Mouse (Mus musculus) MEL (cell line): ENCODE measurements around the gene Fcer1g.

Source experiments
- CTCF ChIP-seq, 3 experiments: IDR thresholded peaks in 2 of 3; conservative IDR thresholded peaks in 1 of 3; 2 replicates each; pipeline ENCODE4 v1.5.1; 2011 to 2012; ENCODE audit warnings: low read length in 3 of 3, low read depth in 2 of 3, mild to moderate bottlenecking in 2 of 3, improper control_type of control experiment in 1 of 3, inconsistent platforms in 1 of 3, mixed read lengths in 1 of 3, moderate library complexity in 1 of 3; ENCODE audit not compliant: control insufficient read depth in 1 of 3, insufficient read depth in 1 of 3, poor library complexity in 1 of 3, severe bottlenecking in 1 of 3
- ETS1 ChIP-seq: IDR thresholded peaks from 2 replicates; pipeline ENCODE4 v1.6.1; 2012; ENCODE audit warnings: low read depth, mild to moderate bottlenecking, inconsistent platforms, low read length, improper control_type of control experiment, moderate library complexity
- GABPA ChIP-seq: IDR thresholded peaks from 2 replicates; pipeline ENCODE4 v1.6.1; 2012; ENCODE audit warnings: low read depth, mild to moderate bottlenecking, inconsistent platforms, low read length, improper control_type of control experiment, moderate library complexity
- GATA1 ChIP-seq: IDR thresholded peaks from 2 replicates; pipeline ENCODE4 v1.6.1; 2011; ENCODE audit warnings: low read depth, low read length, improper control_type of control experiment
- HCFC1 ChIP-seq: IDR thresholded peaks from 2 replicates; pipeline ENCODE4 v1.6.1; 2012; ENCODE audit warnings: low read depth, mild to moderate bottlenecking, inconsistent platforms, low read length, improper control_type of control experiment, moderate library complexity
- MEF2A ChIP-seq: IDR thresholded peaks from 2 replicates; pipeline ENCODE4 v1.6.1; 2014; ENCODE audit warnings: low read depth, mild to moderate bottlenecking, inconsistent platforms, low read length, improper control_type of control experiment; ENCODE audit not compliant: poor library complexity, insufficient replicate concordance, severe bottlenecking; ENCODE audit errors: extremely low read depth
- MYC ChIP-seq: IDR thresholded peaks from 2 replicates; pipeline ENCODE4 v1.6.1; 2011; ENCODE audit warnings: low read depth, mild to moderate bottlenecking, low read length, improper control_type of control experiment, moderate library complexity
- POLR2A ChIP-seq, 2 experiments: IDR thresholded peaks; 2 replicates each; pipeline ENCODE4 v1.6.1; 2011 to 2012; ENCODE audit warnings: low read length in 2 of 2, mild to moderate bottlenecking in 2 of 2, control low read depth in 1 of 2, improper control_type of control experiment in 1 of 2, low read depth in 1 of 2, moderate library complexity in 1 of 2; ENCODE audit not compliant: control insufficient read depth in 1 of 2, insufficient read depth in 1 of 2, poor library complexity in 1 of 2
- POLR2AphosphoS2 ChIP-seq: IDR thresholded peaks from 2 replicates; pipeline ENCODE4 v1.6.1; 2011; ENCODE audit warnings: low read length, improper control_type of control experiment
- SMC3 ChIP-seq: IDR thresholded peaks from 2 replicates; pipeline ENCODE4 v1.6.1; 2011; ENCODE audit warnings: low read depth, low read length, improper control_type of control experiment
- TBP ChIP-seq: IDR thresholded peaks from 2 replicates; pipeline ENCODE4 v1.8.0; 2011; ENCODE audit warnings: low read depth, low read length, improper control_type of control experiment
- TCF12 ChIP-seq: IDR thresholded peaks from 2 replicates; pipeline ENCODE4 v1.6.1; 2014; ENCODE audit warnings: low read depth, mild to moderate bottlenecking, inconsistent platforms, low read length, improper control_type of control experiment, moderate library complexity

DNA sequence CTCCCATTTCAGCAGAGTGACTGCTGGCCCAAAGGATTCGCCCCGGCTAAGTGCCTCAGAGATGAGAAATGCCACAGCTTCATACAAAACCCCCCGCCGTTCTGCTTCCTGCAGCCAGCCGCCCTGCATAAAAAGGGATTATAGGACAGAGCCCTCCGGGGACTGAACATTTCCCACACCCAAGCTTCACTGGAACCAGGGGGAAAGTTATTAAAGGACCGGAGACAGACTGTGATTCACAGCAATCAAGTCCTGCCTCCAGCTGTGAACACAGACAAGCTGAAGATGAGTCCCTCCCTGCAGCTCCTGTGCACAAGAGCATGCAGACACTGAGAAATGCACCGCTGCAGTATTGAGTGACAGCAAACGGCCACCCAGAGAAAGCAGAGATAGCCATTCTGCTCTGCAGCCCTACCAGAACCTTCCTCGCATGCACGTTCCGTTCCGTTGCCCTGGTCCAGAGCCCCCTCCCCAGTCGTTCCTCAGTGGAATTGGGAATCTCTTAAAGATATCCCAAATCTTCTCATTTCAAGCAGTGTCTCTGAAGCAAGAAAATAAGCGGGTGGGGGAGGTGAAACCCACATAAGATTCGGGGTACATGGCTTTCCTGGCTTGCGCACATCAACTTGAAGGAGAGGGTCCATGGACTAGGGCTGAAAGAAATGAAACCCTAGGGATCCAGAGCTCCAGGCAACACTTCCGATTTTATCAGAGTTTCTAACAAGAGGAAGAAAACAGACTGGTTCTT is 40.9 kb downstream of the Fcer1g start:
- TF ChIP-seq CTCF (IDR thresholded peaks at IDR 0.05 in 2 of 3, conservative IDR thresholded peaks at IDR 0.05 in 1 of 3; ENCODE audit: control insufficient read depth in 1 of 3, insufficient read depth in 1 of 3, low read depth in 2 of 3, low read length in 3 of 3, poor library complexity in 1 of 3, severe bottlenecking in 1 of 3) (no peak), POLR2AphosphoS2 (no peak), GABPA (no peak), TCF12 (no peak), POLR2A (IDR thresholded peaks at IDR 0.05; ENCODE audit: control insufficient read depth in 1 of 2, insufficient read depth in 1 of 2, low read depth in 1 of 2, low read length in 2 of 2, poor library complexity in 1 of 2) (no peak), ETS1 (no peak), MYC (no peak), GATA1 (no peak), MEF2A (no peak), TBP (no peak), SMC3 (no peak), HCFC1 (no peak)
